12 mouse cellular contexts compared by ENCODE assay signal in the genomic region with DNA sequence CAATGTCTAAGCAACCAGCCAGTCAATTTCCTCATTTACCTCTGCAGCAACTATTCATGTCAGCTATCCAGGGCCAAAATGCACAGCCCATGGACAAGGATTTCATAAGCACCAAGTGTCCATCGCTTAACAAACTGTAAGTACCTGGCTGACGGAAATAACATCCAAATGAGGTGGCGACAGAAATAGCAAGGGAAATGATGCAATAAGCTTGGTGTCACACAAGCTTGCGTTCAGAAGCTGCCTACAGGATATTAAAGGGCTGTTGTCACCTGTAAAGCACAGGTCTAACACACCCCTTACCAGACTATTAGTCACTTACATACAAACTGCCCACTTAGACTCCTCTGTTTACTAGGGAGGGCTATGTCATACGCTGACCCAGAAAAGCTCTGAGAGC. TPM values are rescaled to one million over a fixed set of nuclear protein-coding genes. Genes with fewer than 3 reads are reported as not detected.
DNase-seq lines count a peak whose midpoint lies in the region; ATAC-seq lines count a peak whose summit lies in the region.
"Had no signal": no experiment of that assay in that cellular context is flagged by ENCODE, and none has a peak within 500 bp of the region (broad histone marks: within the 10 kb centered on the region; RNA-seq: fewer than 3 reads in every experiment).

No protein-coding gene starts in this region.

- H3K9ac ChIP-seq in limb, embryonic 11.5 days (ENCODE audit: low read length) = peak overlapping the region; percentile 17; the same call in 1 of the 2 replicates
- no peak overlapping the region for H3K9ac ChIP-seq in liver, embryonic 11.5 days (ENCODE audit: low read depth, low read length)
- no peak overlapping the region for H3K9ac ChIP-seq in stomach, embryonic 15.5 days
- H3K9ac ChIP-seq: embryonic facial prominence, embryonic 12.5 days had no signal

- no peaks in the 10 kb centered on the region for H3K9me3 ChIP-seq in limb, embryonic 11.5 days (ENCODE audit: control insufficient read depth, low read length)
- H3K9me3 ChIP-seq in limb, embryonic 10.5 days (replicated peaks) = no peaks in the 10 kb centered on the region
- no peaks in the 10 kb centered on the region for H3K9me3 ChIP-seq in liver, embryonic 11.5 days (ENCODE audit: control insufficient read depth, low read length)
- H3K9me3 ChIP-seq in stomach, embryonic 15.5 days = no peaks in the 10 kb centered on the region
- H3K9me3 ChIP-seq: embryonic facial prominence, embryonic 12.5 days; midbrain, embryonic 10.5 days had no signal

- H3K4me1 ChIP-seq in limb, embryonic 11.5 days (ENCODE audit: control insufficient read depth, insufficient read depth, low read length) = peaks cover 5% of the 10 kb centered on the region; the same call in 1 of the 2 replicates
- peaks cover 21% of the 10 kb centered on the region for H3K4me1 ChIP-seq in limb, embryonic 10.5 days
- peaks cover 35% of the 10 kb centered on the region for H3K4me1 ChIP-seq in liver, embryonic 11.5 days (replicated peaks; ENCODE audit: control insufficient read depth, insufficient read depth, low read length)
- peaks cover 14% of the 10 kb centered on the region for H3K4me1 ChIP-seq in stomach, embryonic 15.5 days

- H3K27me3 ChIP-seq in limb, embryonic 11.5 days (ENCODE audit: control insufficient read depth, insufficient read depth, low read length) = no peaks in the 10 kb centered on the region
- H3K27me3 ChIP-seq in limb, embryonic 10.5 days (ENCODE audit: low read depth, poor library complexity, severe bottlenecking) = no peaks in the 10 kb centered on the region
- H3K27me3 ChIP-seq in liver, embryonic 11.5 days (replicated peaks; ENCODE audit: control insufficient read depth, insufficient read depth, low read length) = no peaks in the 10 kb centered on the region
- no peaks in the 10 kb centered on the region for H3K27me3 ChIP-seq in stomach, embryonic 15.5 days (replicated peaks)

- peaks cover 9% of the 10 kb centered on the region for H3K36me3 ChIP-seq in limb, embryonic 11.5 days (ENCODE audit: control insufficient read depth, insufficient read depth, low read length)
- peaks cover 23% of the 10 kb centered on the region for H3K36me3 ChIP-seq in limb, embryonic 10.5 days
- H3K36me3 ChIP-seq in liver, embryonic 11.5 days (ENCODE audit: control insufficient read depth, insufficient read depth, low read length) = peaks cover 14% of the 10 kb centered on the region
- peaks cover 12% of the 10 kb centered on the region; the same call in 1 of the 2 replicates for H3K36me3 ChIP-seq in stomach, embryonic 15.5 days

- H3K4me3 ChIP-seq in limb, embryonic 11.5 days (ENCODE audit: low read depth, low read length) = no peak overlapping the region
- H3K4me3 ChIP-seq in limb, embryonic 10.5 days = no peak overlapping the region
- H3K4me3 ChIP-seq in liver, embryonic 11.5 days (ENCODE audit: low read depth, low read length) = no peak overlapping the region
- no peak overlapping the region for H3K4me3 ChIP-seq in stomach, embryonic 15.5 days (replicated peaks)
- H3K4me3 ChIP-seq: embryonic facial prominence, embryonic 12.5 days had no signal

- no peak for ATAC-seq in limb, embryonic 11.5 days (ENCODE audit: insufficient number of reproducible peaks, low FRiP score, low TSS enrichment, low read depth)
- no peak for ATAC-seq in liver, embryonic 11.5 days (replicated peaks; ENCODE audit: low FRiP score)
- ATAC-seq in stomach, embryonic 15.5 days (ENCODE audit: insufficient read depth, low FRiP score, low read depth) = no peak

- DNase-seq in limb, embryonic 11.5 days (ENCODE audit: low spot score) = no peak
- no peak for DNase-seq in limb, embryonic 10.5 days (ENCODE audit: low spot score)
- peak; percentile 94 for DNase-seq in fat pad, adult 2 months (ENCODE audit: extremely low read depth, low read depth, low spot score)
- DNase-seq in liver, embryonic 11.5 days (ENCODE audit: low spot score) = no peak
- no peak for DNase-seq in embryo, embryonic 10 days (ENCODE audit: low spot score)
- DNase-seq in cerebellum, adult 18-20 months = no peak
- DNase-seq: cerebellum, adult 11 months; right cerebral cortex, postnatal 14 days; thymus, adult 2 months had no signal

- H3K27ac ChIP-seq in limb, embryonic 11.5 days (replicated peaks; ENCODE audit: low read depth, low read length) = no peak overlapping the region
- H3K27ac ChIP-seq in limb, embryonic 10.5 days = no peak overlapping the region
- H3K27ac ChIP-seq in liver, embryonic 11.5 days (ENCODE audit: low read depth, low read length) = no peak overlapping the region
- peak overlapping the region; percentile 13; the same call in 1 of the 2 replicates for H3K27ac ChIP-seq in stomach, embryonic 15.5 days
- H3K27ac ChIP-seq: embryonic facial prominence, embryonic 12.5 days had no signal

- WGBS in limb, embryonic 11.5 days = 83% methylated on average over 5 of the region's 5 CpGs
- WGBS in limb, embryonic 10.5 days = 87% methylated on average over 5 of the region's 5 CpGs
- 57% methylated on average over 5 of the region's 5 CpGs for WGBS in liver, embryonic 11.5 days
- WGBS in stomach, embryonic 15.5 days = 68% methylated on average over 5 of the region's 5 CpGs

- no peak overlapping the region for H3K4me2 ChIP-seq in limb, embryonic 11.5 days (ENCODE audit: low read depth, severe bottlenecking)
- 0 out of 2 replicates have a peak overlapping the region, but pooled peaks have one; percentile 9 for H3K4me2 ChIP-seq in liver, embryonic 11.5 days
- H3K4me2 ChIP-seq in stomach, embryonic 15.5 days = no peak overlapping the region
- H3K4me2 ChIP-seq: embryonic facial prominence, embryonic 12.5 days had no signal

RNA-seq across cellular contexts. Expression of a gene that starts 2.1 kb away (rescaled TPM):
- polyA plus RNA-seq in limb, embryonic 11.5 days (2014; fragmentation: Nextera tagmentation; extraction: Ambion mirVana) = 666 and 690 TPM in 2 replicates
- polyA plus RNA-seq in limb, embryonic 10.5 days (2016; fragmentation: Nextera tagmentation; extraction: Ambion mirVana) = 669 and 688 TPM in 2 replicates
- 623 and 628 TPM in 2 replicates for polyA plus RNA-seq in liver, embryonic 11.5 days (2014; fragmentation: Nextera tagmentation; extraction: Ambion mirVana)
- polyA plus RNA-seq in stomach, embryonic 15.5 days (2015; fragmentation: Nextera tagmentation; extraction: Ambion mirVana) = 575 TPM in 2 replicates

RNA-seq across cellular contexts. Expression of a gene that starts 38.6 kb away (rescaled TPM):
- 65.4 and 65.7 TPM in 2 replicates for polyA plus RNA-seq in limb, embryonic 11.5 days (2014; fragmentation: Nextera tagmentation; extraction: Ambion mirVana)
- polyA plus RNA-seq in limb, embryonic 10.5 days (2016; fragmentation: Nextera tagmentation; extraction: Ambion mirVana) = 47.4 and 50.6 TPM in 2 replicates
- 36.9 and 38.6 TPM in 2 replicates for polyA plus RNA-seq in liver, embryonic 11.5 days (2014; fragmentation: Nextera tagmentation; extraction: Ambion mirVana)
- polyA plus RNA-seq in stomach, embryonic 15.5 days (2015; fragmentation: Nextera tagmentation; extraction: Ambion mirVana) = 33.9 and 34.9 TPM in 2 replicates

RNA-seq across cellular contexts. Expression of a gene that starts 50.1 kb away (rescaled TPM):
- 11.4 and 13.8 TPM in 2 replicates for polyA plus RNA-seq in limb, embryonic 11.5 days (2014; fragmentation: Nextera tagmentation; extraction: Ambion mirVana)
- polyA plus RNA-seq in limb, embryonic 10.5 days (2016; fragmentation: Nextera tagmentation; extraction: Ambion mirVana) = 11.4 and 13.7 TPM in 2 replicates
- polyA plus RNA-seq in liver, embryonic 11.5 days (2014; fragmentation: Nextera tagmentation; extraction: Ambion mirVana) = 4.9 and 5.6 TPM in 2 replicates
- polyA plus RNA-seq in stomach, embryonic 15.5 days (2015; fragmentation: Nextera tagmentation; extraction: Ambion mirVana) = 25.4 and 30.3 TPM in 2 replicates
